Mouse (Mus musculus): ENCODE data around the gene Mospd1. TPM values are rescaled to one million over a fixed set of nuclear protein-coding genes. Genes with fewer than 3 reads are reported as not detected.

Gene Mospd1
- polyA plus RNA-seq, 1 experiment = not detected

DNA sequence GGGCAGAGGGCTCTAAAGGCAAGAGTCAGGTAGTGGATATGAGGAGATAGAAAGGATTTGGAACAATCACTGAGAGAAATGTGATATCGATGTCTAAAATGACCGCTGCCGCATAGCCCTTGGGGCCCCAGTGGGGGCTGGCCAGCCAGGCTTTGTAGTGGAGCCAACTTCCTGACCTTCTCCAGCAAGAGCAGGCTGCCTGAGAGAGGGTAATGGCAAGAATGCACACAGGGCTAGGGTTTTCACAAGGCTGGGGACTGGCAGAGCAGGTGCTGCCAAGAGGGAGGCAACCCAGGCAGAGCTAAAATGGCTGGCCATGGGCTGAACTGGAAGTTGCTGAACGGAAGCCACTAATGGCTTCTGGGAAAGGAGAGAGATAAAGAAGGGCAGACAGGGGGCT is 49.2 kb downstream of the Mospd1 start:
- TF ChIP-seq CTCF (IDR thresholded peaks at IDR 0.05; ENCODE audit: insufficient read depth, low read depth, low read length) = no peak
- Histone ChIP-seq H3K4me3 (ENCODE audit: insufficient read depth, low read depth, low read length) (no peak overlapping the region), H3K27ac (ENCODE audit: insufficient read depth, low read depth, low read length) (no peak overlapping the region), H3K4me1 (ENCODE audit: control insufficient read depth, insufficient read depth, low read length) (no peaks in the 10 kb centered on the region)
- 92% methylated on average over 4 of the region's 4 CpGs for WGBS

DNA sequence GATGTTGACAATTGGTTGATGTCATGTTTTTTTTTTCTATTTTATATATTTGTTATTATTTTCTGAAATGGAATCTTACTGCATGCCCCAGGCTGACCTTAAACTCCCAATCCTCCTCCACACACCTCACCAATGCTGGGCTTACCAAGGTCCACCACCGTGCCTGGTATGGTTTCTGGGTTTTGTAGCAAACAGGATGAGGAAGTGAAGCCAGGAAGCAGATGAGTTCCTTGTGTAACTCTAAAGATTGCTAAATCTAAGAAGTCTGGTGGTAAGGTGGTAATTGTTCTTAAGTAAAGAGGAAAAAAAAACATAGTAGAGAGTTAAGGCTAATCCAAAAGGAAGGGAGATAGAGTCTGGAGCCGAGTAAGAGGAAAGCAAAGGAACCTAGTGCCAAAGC is 49.7 kb downstream of the Mospd1 start:
- Histone ChIP-seq H3K27ac (ENCODE audit: insufficient read depth, low read depth, low read length) (no peak overlapping the region), H3K4me1 (ENCODE audit: control insufficient read depth, insufficient read depth, low read length) (no peaks in the 10 kb centered on the region), H3K4me3 (ENCODE audit: insufficient read depth, low read depth, low read length) (no peak overlapping the region)
- 72% methylated on average over 2 of the region's 2 CpGs for WGBS
- TF ChIP-seq POLR2A (IDR thresholded peaks at IDR 0.05; ENCODE audit: insufficient read depth, low read depth, low read length) (no peak), CTCF (IDR thresholded peaks at IDR 0.05; ENCODE audit: insufficient read depth, low read depth, low read length) (no peak)

Other genes starting within 250 kb of the Mospd1 start
- gene Plac1, start 130.4 kb downstream of the Mospd1 start, polyA plus RNA-seq (2012; ENCODE audit: insufficient read depth, insufficient read length, low replicate concordance, missing spikeins) = not detected in 2 replicates
- not detected in 2 replicates for gene Fam122b, start 100.7 kb downstream of the Mospd1 start, polyA plus RNA-seq (2012; ENCODE audit: insufficient read depth, insufficient read length, low replicate concordance, missing spikeins)
- gene Fam122c, start 97.1 kb downstream of the Mospd1 start, polyA plus RNA-seq (2012; ENCODE audit: insufficient read depth, insufficient read length, low replicate concordance, missing spikeins) = not detected in 2 replicates
- not detected in 2 replicates for gene Etd, start 64.4 kb upstream of the Mospd1 start, polyA plus RNA-seq (2012; ENCODE audit: insufficient read depth, insufficient read length, low replicate concordance, missing spikeins)
- gene Rtl8c, start 237.5 kb upstream of the Mospd1 start, polyA plus RNA-seq (2012; ENCODE audit: insufficient read depth, insufficient read length, low replicate concordance, missing spikeins) = not detected in 2 replicates
- gene Gm14597, start 238.5 kb upstream of the Mospd1 start, polyA plus RNA-seq (2012; ENCODE audit: insufficient read depth, insufficient read length, low replicate concordance, missing spikeins) = not detected in 2 replicates